Mouse (Mus musculus): ENCODE results near the gene Sema4b. TPM values are rescaled to one million over a fixed set of nuclear protein-coding genes. Genes with fewer than 3 reads are reported as not detected.

Gene Sema4b
- total and polyA plus RNA-seq, 3 experiments, result 10.9 to 17.3 TPM; not detected in 1

- TF ChIP-seq ELF1 (IDR thresholded peaks at IDR 0.05; ENCODE audit: low read depth, low read length) (no peak), ZMIZ1 (IDR thresholded peaks at IDR 0.05; ENCODE audit: low read depth, low read length) (no peak), HCFC1 (IDR thresholded peaks at IDR 0.05; ENCODE audit: low read depth, low read length) (0 out of 2 replicates have a peak, but pooled peaks have one; percentile 19), UBTF (IDR thresholded peaks at IDR 0.05; ENCODE audit: borderline replicate concordance, insufficient read depth, low read depth, low read length) (no peak), MEF2A (IDR thresholded peaks at IDR 0.05; ENCODE audit: extremely low read depth, insufficient replicate concordance, low read depth, low read length, poor library complexity, severe bottlenecking) (no peak)
Observed at GRCm38 (mm10) chr7:80233799-80234198, 47.2 kb downstream of the Sema4b start (continued).

- Histone ChIP-seq H3K9ac (ENCODE audit: control insufficient read depth, low read depth, low read length, poor library complexity, severe bottlenecking) (no peak overlapping the region), H3K4me3 (ENCODE audit: control insufficient read depth in 1 of 2, insufficient read depth in 1 of 2, low read depth in 2 of 2, low read length in 2 of 2) (no peak overlapping the region), H3K79me2 (ENCODE audit: control insufficient read depth, insufficient read depth, low read length, poor library complexity) (peaks cover 10% of the 10 kb centered on the region), H3K9me3 (replicated peaks; ENCODE audit: insufficient read depth, low read length) (no peaks in the 10 kb centered on the region), H3K36me3 (ENCODE audit: control insufficient read depth in 1 of 2, insufficient read depth in 2 of 2, low read length in 2 of 2) (peaks cover 4 to 6% of the 10 kb centered on the region in 2 experiments; a peak in 3 of 4 replicates), H3K4me1 (ENCODE audit: control insufficient read depth in 1 of 2, insufficient read depth in 2 of 2, low read length in 2 of 2) (peaks cover 0 to 6% of the 10 kb centered on the region in 2 experiments; a peak in 3 of 4 replicates), H3K27me3 (ENCODE audit: control insufficient read depth in 1 of 2, insufficient read depth in 2 of 2, low read length in 2 of 2) (no peaks in the 10 kb centered on the region), H3K27ac (ENCODE audit: control insufficient read depth, low read depth, low read length) (no peak overlapping the region)
- DNase-seq (ENCODE audit: low read depth, low spot score), result no peak
- TF ChIP-seq CHD2 (IDR thresholded peaks at IDR 0.05; ENCODE audit: low read length) (no peak), ETS1 (IDR thresholded peaks at IDR 0.05; ENCODE audit: low read depth, low read length) (no peak), TBP (IDR thresholded peaks at IDR 0.05; ENCODE audit: low read depth, low read length) (no peak), GABPA (IDR thresholded peaks at IDR 0.05; ENCODE audit: low read depth, low read length) (no peak), TAL1 (IDR thresholded peaks at IDR 0.05; ENCODE audit: low read length) (no peak), USF1 (IDR thresholded peaks at IDR 0.05; ENCODE audit: low read depth, low read length) (no peak), POLR2AphosphoS2 (IDR thresholded peaks at IDR 0.05; ENCODE audit: low read length) (no peak), MXI1 (IDR thresholded peaks at IDR 0.05; ENCODE audit: low read depth, low read length) (no peak), POLR2A (IDR thresholded peaks at IDR 0.05; ENCODE audit: control insufficient read depth in 1 of 2, insufficient read depth in 1 of 2, low read depth in 1 of 2, low read length in 2 of 2, poor library complexity in 1 of 2) (no peak), MAZ (IDR thresholded peaks at IDR 0.05; ENCODE audit: low read depth, low read length) (no peak), BHLHE40 (IDR thresholded peaks at IDR 0.05; ENCODE audit: borderline replicate concordance, low read depth, low read length) (no peak), GATA1 (IDR thresholded peaks at IDR 0.05; ENCODE audit: low read depth, low read length) (no peak)
Observed at GRCm38 (mm10) chr7:80238542-80238941, 51.9 kb downstream of the Sema4b start.

- TF ChIP-seq MAFK (IDR thresholded peaks at IDR 0.05; ENCODE audit: borderline replicate concordance, low read depth, low read length) (no peak), POLR2A (IDR thresholded peaks at IDR 0.05; ENCODE audit: control insufficient read depth in 1 of 2, insufficient read depth in 1 of 2, low read depth in 1 of 2, low read length in 2 of 2, poor library complexity in 1 of 2) (no peak), TAL1 (IDR thresholded peaks at IDR 0.05; ENCODE audit: low read length) (no peak), CTCF (IDR thresholded peaks at IDR 0.05 in 2 of 3, conservative IDR thresholded peaks at IDR 0.05 in 1 of 3; ENCODE audit: control insufficient read depth in 1 of 3, insufficient read depth in 1 of 3, low read depth in 2 of 3, low read length in 3 of 3, poor library complexity in 1 of 3, severe bottlenecking in 1 of 3) (no peak), SMC3 (IDR thresholded peaks at IDR 0.05; ENCODE audit: low read depth, low read length) (no peak), TCF12 (IDR thresholded peaks at IDR 0.05; ENCODE audit: low read depth, low read length) (no peak), JUND (IDR thresholded peaks at IDR 0.05; ENCODE audit: low read depth, low read length) (no peak), MYB (IDR thresholded peaks at IDR 0.05; ENCODE audit: low read depth, low read length) (no peak), E2F4 (IDR thresholded peaks at IDR 0.05; ENCODE audit: borderline replicate concordance, low read depth, low read length) (no peak), EP300 (IDR thresholded peaks at IDR 0.05; ENCODE audit: low read depth in 1 of 2, low read length in 2 of 2) (no peak), GATA1 (IDR thresholded peaks at IDR 0.05; ENCODE audit: low read depth, low read length) (no peak), USF2 (IDR thresholded peaks at IDR 0.05; ENCODE audit: borderline replicate concordance in 1 of 2, insufficient read depth in 1 of 2, low read depth in 1 of 2, low read length in 2 of 2) (no peak), GABPA (IDR thresholded peaks at IDR 0.05; ENCODE audit: low read depth, low read length) (no peak), MEF2A (IDR thresholded peaks at IDR 0.05; ENCODE audit: extremely low read depth, insufficient replicate concordance, low read depth, low read length, poor library complexity, severe bottlenecking) (no peak), RAD21 (IDR thresholded peaks at IDR 0.05; ENCODE audit: low read depth, low read length) (no peak), KAT2A (conservative IDR thresholded peaks at IDR 0.05; ENCODE audit: low read depth, low read length) (no peak), ZKSCAN1 (IDR thresholded peaks at IDR 0.05; ENCODE audit: low read depth, low read length) (no peak)
- Histone ChIP-seq H3K9ac (ENCODE audit: control insufficient read depth, low read depth, low read length, poor library complexity, severe bottlenecking) (no peak overlapping the region), H3K36me3 (ENCODE audit: control insufficient read depth in 1 of 2, insufficient read depth in 2 of 2, low read length in 2 of 2) (peaks cover 4 to 5% of the 10 kb centered on the region in 2 experiments; a peak in 3 of 4 replicates), H3K27ac (ENCODE audit: control insufficient read depth, low read depth, low read length) (no peak overlapping the region), H3K9me3 (replicated peaks; ENCODE audit: insufficient read depth, low read length) (no peaks in the 10 kb centered on the region), H3K27me3 (ENCODE audit: control insufficient read depth in 1 of 2, insufficient read depth in 2 of 2, low read length in 2 of 2) (no peaks in the 10 kb centered on the region), H3K4me3 (ENCODE audit: control insufficient read depth in 1 of 2, insufficient read depth in 1 of 2, low read depth in 2 of 2, low read length in 2 of 2) (no peak overlapping the region), H3K4me1 (ENCODE audit: control insufficient read depth in 1 of 2, insufficient read depth in 2 of 2, low read length in 2 of 2) (0 out of 4 replicates have a peak, but pooled peaks cover 0 to 3% of the 10 kb centered on the region in 2 experiments), H3K79me2 (ENCODE audit: control insufficient read depth, insufficient read depth, low read length, poor library complexity) (no peaks in the 10 kb centered on the region; the same call in 1 of the 2 replicates)
- DNase-seq (ENCODE audit: low read depth, low spot score), result no peak
Observed at GRCm38 (mm10) chr7:80241661-80242060, 55.0 kb downstream of the Sema4b start.

All from MEL (cell line).